Mouse (Mus musculus): Measurements from ENCODE around the gene 1700015G11Rik.

The 1700015G11Rik gene

GRCm38 (mm10) chr7:52015628-52016027, at the start of gene 1700015G11Rik:
1700015G11Rik (minus strand) TSS chr7:52015728.
- no peak for DNase-seq

DNA sequence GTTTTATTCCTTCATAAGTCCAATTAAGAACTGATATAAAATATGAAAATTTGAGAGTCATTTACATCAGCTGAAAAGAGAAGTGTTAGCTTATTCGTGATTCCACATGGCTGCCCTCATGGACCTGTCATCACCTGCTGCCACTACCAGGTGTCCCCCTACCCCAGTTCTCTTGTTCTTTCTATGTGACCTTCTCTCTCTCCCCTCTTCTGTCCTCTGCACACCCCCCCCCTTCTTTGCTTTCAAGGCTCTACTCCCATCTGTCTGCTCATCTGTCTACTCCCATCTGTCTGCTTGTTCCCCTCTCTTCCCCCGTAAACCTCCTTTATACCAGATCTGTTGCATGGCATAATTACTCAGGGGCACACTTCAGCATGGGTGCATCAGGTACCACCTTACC, 41.4 kb upstream of the 1700015G11Rik start:
- DNase-seq: no peak

DNA sequence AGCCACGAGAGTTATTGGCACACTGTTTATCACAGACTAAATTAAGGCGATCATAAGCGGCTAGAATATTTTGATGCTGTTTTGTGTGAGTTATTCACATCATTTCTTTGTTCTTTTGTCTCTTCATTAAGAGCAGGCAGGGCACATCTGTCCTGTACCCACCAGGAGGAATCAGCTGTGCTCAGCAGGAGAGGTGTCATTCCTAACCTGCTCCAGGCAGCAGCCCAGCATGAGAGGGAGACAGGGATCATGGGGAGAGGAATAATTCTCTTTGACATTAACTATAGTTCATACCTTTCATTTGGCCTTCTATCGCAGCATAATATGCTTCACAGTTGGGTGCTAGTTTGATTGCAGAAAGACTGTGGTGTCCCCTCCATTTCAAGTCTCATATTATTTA, 40.7 kb upstream of the 1700015G11Rik start:
- no peak for DNase-seq

DNA sequence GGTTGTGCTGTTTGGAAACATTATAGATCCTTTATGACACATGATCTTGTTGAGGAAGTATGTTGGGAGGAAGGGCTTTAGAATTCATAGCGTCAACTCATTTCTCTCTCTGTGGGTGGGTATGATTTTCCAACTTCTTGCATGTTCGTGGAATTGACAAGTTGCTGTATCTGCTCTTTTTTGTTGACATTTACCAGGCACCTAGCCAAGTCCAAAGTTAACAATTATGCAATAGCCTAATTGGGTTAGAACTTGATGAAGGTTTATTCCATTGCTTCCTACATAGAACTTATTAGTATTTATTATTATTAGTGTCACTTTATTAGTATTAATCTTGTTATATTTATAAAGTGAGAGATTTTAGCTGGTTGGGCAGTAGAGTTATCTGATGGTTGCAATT, 40.3 kb upstream of the 1700015G11Rik start:
- DNase-seq: no peak

- peak in 1 of 2 experiments; percentile 37 for DNase-seq
Measured at GRCm38 (mm10) chr7:52037600-52038582, 22.4 kb upstream of the 1700015G11Rik start.

- DNase-seq: no peak
Measured at GRCm38 (mm10) chr7:52024050-52024626, 8.6 kb upstream of the 1700015G11Rik start.

GRCm38 (mm10) chr7:52022039-52022438, 6.5 kb upstream of the 1700015G11Rik start:
- no peak for DNase-seq

DNA sequence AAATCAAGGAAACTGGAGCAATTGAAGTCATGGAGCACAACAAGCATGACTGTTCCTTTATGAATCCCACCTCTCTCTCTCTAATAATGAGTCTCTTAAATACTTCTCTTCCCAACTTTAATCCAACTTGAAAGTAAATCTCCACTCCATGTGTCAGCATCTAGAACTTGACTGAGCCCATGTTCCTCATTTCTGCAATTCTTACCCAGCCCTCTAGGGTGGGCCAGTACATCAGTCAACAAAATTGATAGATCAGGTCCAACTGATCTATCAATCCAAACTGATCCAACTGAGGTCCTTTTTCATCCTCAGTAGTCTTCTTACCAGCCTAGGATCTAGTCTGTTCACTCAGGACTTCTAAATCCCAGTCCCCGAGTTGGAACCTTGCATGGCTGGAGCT, 348 bp downstream of the 1700015G11Rik start:
- DNase-seq: no peak

GRCm38 (mm10) chr7:52013457-52013856, 2.1 kb downstream of the 1700015G11Rik start:
- DNase-seq: no peak

- no peak for DNase-seq
Measured at GRCm38 (mm10) chr7:52007138-52007537, 8.4 kb downstream of the 1700015G11Rik start.

GRCm38 (mm10) chr7:52006296-52006630, 9.3 kb downstream of the 1700015G11Rik start:
- no peak for DNase-seq

DNA sequence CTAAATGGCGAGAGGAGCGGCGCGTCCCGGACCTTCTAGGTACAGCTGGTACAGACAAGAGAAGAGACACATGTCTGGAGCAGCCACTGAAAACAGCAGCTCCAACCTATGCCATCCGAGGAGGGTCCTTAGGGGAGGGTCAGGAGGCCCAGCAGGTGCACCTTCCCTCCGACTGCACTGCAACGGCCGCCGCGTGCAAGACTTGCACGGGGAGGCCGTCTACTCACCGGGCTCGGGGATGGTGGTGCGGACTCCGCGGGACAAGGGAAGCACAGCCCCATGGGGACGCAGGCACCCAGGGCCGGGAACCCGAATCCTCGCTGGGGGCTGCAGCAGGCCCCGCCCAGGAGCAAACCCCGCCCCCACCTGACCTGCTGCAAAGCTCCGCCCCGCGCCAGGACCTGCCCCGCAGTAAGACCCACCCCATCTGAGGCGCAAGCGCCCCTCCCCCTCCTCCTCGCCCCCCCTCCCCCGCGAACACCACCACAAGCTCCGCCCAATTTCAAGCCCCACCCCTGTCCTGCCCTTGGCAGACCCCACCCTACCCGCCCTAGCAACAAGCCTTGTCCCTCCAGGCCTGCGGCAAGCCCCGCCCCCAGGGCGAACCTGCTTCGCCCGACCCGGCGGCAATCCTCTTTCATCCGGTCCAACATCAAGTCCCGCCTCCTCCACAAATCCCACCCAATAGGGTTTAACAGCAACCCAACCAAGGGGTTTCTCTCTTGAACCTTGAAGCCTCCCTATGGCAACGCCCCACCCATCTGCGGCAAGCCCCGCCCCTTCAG, 9.8 kb downstream of the 1700015G11Rik start, which contains the start of gene Svip:
Gene Svip (minus strand): TSS at position 508 of the 785 bp plus-strand sequence.
- peak; percentile 91 to 95 for DNase-seq

DNA sequence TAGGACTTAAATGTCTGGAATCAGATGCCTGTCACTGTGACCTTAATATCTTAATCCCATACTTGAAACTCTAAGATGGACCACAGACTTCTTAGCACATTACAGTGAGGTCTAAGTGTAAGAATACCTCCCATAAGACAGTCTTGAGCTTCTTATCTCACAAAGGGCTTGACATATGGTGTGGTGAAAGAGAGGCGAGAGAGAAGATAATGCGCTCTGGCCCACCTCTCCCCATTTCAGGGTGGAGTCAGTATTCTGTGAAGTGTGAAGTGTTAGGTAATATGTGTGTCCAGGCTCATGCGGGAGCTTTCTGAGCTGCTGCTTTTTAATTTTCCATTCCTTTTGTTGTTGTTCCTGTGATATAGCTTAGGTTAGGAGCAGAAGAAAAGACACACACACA, 24.5 kb downstream of the 1700015G11Rik start:
- no peak for DNase-seq

DNA sequence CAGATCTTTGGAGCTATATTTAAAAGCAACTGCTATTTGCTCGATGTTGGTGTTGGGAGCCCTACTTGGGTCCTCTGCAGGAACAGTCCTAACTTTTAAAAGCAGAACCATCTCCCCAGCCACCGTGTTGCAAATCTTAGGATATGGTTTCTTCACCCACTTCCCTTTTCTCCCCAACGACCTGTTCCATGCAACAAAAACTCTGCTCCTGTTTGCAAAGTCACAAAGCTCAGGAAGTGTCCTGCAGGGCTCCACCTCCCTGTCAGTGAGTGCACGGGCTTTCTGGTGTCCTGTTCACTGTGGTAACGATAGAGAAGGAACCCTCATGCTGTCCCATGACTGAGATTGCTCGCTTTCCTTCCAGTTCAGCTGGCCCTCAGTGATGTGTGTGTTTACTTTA, 28.6 kb downstream of the 1700015G11Rik start:
- no peak for DNase-seq

DNA sequence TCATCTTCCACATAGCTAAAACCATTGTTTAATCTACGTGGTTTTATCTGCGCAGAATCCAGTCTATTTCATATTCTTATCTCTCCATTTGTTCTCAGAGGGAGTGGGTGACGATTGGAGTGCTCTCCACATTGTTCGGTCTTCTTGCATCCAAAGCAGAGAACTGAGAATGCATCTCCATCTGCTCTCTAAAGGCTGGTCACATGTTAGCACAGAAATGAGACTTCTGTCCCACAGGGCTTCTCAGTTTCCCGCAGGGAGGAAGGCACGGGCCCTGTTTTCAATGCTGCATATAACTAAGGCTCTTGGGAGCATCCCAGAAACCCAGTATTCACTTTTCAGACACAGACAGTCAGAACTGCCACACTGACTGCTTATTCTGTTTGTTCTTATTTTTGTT, 29.8 kb downstream of the 1700015G11Rik start:
- no peak for DNase-seq

DNA sequence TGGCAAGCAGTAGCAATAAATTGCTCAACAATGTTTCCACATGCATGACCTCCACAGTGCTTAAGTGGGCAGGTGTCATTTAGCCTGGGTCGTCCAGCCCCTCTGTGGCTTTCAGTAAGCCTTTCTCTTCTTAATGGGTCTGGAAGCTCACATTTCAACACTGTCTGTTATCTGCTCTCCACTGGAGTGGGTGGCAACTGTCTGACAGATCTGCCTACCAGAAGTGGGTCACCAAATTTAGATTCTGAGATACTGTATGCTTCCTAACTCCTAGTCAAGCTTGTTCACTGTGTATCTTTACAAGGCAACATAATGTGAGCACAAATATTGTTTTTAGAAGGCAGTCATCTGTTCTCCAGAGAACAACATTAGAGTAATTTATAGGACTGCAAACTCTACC, 33.2 kb downstream of the 1700015G11Rik start:
- no peak for DNase-seq

DNA sequence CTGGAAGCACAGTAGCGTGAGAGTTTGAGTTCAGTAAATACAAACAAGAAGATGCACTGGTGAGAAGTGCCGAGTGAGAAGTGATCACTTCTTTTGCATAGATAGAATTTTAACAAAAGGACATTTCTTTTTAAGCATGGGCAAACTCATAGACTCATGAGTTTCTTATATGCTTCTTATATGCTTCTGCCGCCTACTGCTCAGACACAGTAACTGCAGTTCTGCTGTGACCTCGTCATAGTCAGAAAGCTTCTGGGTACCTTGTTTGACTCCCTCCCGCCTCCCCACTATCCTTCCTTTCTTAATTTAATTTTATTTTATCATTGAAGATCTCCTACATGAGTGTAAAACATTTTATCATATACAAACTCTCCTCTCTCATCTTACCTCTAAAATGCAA, 36.3 kb downstream of the 1700015G11Rik start:
- peak in 1 of 2 experiments; percentile 50 for DNase-seq

DNA sequence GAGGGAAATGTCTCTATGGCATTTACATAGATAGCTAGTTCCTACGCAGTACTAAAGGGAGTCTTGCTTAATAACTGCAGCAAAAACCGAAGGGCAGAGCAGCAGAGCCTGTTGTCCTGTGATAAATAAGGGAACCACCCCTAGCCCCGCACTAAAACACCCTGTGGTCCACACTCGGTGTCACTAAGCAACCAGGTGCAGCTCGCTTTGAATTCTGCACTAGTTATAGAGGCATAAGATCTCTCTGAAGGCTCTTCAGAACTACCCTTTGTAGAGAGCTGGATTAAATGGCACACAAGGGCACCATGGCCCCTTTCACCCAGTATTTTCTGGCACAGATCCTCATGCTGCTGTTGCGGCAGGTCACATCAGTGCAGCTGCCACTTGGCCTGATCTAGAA, 40.3 kb downstream of the 1700015G11Rik start:
- DNase-seq: no peak

DNA sequence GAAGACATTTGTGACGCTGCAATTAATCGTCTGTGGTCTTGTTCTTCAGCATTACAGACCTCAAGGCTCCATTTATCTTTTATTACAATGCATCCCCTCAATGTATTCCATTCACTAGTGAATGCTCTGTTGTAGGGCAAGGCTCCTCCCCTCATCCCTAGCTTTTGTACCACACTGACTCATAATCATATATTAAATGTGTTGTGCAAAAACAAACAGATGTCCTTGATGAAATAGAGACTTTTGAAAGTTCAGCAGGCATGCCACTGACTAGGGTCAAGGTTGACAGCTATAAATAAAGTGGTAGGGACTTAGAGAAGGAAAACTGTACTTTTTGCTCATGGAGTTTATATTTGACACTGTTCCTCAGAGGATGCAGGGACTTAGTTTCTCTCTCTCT, 42.0 kb downstream of the 1700015G11Rik start:
- DNase-seq: no peak

- peak in 1 of 2 experiments; percentile 10 for DNase-seq
Measured at GRCm38 (mm10) chr7:51973091-51973490, 42.4 kb downstream of the 1700015G11Rik start.

DNA sequence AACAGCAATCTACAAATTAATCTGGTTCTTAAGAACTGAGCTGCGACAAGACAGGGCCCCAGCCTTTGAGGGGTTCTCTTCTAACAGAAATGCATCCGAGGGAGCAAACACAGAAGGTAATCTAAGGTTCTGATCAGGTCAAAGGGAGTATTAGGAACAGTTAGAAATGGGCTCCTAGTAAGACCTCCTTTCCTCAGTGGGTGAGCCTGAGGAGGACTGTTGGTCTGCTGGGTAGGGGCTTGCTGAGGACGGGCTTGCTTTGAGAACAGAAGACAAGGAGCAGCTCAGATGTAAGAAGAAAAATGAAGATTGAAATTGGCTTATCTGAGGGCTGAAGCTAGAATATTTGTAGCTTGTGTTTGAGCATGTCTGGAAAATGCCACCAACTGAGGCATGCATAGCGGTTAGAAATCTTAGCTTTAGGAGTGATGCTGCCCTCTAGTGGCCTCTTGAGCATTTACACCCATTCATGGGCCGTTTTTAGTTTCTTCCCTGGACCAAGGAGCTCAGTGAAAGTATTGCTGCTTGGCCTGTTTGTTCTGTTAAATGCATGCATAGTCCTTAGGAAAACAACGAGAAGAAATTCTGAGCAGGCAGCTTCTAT, 43.2 kb downstream of the 1700015G11Rik start:
- DNase-seq: peak; percentile 45 to 67

DNA sequence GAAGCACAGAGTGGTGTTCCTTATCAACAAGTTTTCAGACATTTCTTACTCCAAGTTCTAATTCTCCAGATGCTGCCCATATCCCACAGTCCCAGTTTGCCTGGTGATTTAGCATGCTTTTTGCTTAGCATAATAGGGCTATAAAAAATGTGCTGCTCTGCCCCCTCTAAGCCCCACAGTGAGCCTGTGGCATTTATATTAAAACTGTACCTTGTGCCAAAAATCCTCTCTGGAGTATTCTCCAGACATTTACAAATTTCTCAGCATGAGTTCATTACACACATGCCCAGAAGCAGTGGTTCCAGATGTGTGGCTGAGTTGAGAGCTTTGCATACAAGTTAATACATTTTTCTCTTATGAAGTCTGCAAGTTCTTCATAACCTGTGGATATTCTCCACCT, 46.1 kb downstream of the 1700015G11Rik start:
- DNase-seq: no peak

GRCm38 (mm10) chr7:51967581-51967980, 47.9 kb downstream of the 1700015G11Rik start:
- DNase-seq: no peak

Measured in cerebellum, postnatal 25 days (tissue).